Mouse (Mus musculus): ENCODE data around the gene Olfr1306. TPM values are rescaled to one million over a fixed set of nuclear protein-coding genes. Genes with fewer than 3 reads are reported as not detected.

Olfr1306 gene
- not detected for polyA plus RNA-seq (2017; shearing (Covaris generic))

DNA sequence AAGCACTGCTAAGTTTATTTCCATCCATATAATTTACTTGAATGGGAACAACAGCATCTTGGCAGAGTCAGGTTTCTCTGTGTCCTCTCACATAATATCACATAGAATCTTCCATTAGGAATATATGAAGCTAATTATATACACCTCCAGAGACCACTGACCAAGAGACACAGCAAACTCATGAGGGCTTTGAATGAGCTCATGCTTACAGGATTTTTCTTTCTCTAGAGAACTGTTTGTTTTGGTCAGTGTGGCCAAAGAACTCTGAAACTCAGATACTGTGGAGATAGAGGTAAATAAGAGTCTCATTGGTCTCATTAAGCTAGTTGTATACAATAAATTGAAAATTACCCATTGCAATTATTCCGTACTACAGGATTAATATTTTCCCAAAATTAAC lies at the start of gene Olfr1306:
Olfr1306 (minus strand) TSS at position 101 of the 400 bp plus-strand sequence.

DNA sequence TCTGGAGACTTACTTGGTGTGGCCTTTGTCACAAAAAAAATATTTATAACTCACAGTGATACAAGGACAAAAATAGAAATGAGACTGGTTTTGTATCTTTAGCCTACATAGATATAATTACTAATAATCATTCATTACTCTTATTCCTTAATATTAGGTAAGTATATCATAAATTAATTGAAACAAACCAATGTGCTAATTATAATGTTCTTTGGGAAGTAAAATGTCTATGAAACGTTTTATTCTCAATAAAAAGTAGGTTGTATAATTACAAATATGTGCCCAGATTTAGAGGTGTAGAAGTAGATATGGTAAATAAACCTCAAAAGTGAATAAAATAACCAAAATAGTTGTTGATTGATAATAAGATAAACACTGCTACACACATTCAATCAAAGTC lies 48.8 kb upstream of the Olfr1306 start, which contains the start of gene Olfr1308:
Olfr1308 (minus strand) TSS at position 101 of the 400 bp plus-strand sequence.

DNA sequence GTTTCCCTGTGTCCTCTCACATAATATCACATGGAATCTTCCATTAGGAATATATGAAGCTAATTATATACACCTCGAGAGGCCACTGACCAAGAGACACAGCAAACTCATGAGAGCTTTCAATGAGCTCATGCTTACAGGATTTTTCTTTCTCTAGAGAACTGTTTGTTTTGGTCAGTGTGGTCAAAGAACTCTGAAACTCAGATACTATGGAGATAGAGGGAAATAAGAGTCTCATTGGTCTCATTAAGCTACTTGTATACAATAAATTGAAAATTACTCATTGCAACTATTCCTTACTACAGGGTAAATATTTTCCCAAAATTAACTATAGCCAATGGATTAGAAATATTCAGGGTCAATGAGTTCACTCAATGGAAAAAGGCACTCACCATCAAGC lies 33.3 kb upstream of the Olfr1306 start, which contains the start of gene Olfr1307:
Olfr1307 (minus strand) TSS at position 101 of the 400 bp plus-strand sequence.

DNA sequence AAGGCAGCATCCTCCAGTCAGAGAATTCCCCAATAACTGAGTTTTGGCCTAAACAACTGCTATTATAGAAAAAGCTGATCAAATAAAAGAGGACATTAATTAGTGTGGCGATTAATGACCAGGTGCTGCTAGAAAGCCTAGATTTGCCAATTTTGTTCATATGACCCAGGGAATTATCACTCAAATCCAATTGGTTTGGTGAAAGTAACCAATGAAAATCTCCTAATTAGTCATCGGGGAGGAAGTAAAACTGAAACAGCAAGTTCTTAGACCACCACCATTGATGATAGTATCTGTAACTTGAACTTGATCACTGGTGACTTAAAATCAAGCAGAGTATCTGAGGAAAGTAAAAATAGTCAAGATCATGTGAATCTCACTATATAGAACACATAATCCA lies 39.0 kb downstream of the Olfr1306 start, which contains the start of gene Olfr1305:
Olfr1305 (minus strand) TSS at position 101 of the 400 bp plus-strand sequence.

Other genes starting within 250 kb of the Olfr1306 start
- not detected for gene Olfr1301, start 165.3 kb downstream of the Olfr1306 start, polyA plus RNA-seq (2017; shearing (Covaris generic))
- gene Olfr1302, start 138.8 kb downstream of the Olfr1306 start, polyA plus RNA-seq (2017; shearing (Covaris generic)): not detected
- gene Olfr1303, start 95.9 kb downstream of the Olfr1306 start, polyA plus RNA-seq (2017; shearing (Covaris generic)): not detected
- not detected for gene Olfr1305, start 39.1 kb downstream of the Olfr1306 start, polyA plus RNA-seq (2017; shearing (Covaris generic))
- 0.06 TPM for gene Olfr1307, start 33.2 kb upstream of the Olfr1306 start, polyA plus RNA-seq (2017; shearing (Covaris generic))
- gene Olfr1308, start 48.7 kb upstream of the Olfr1306 start, polyA plus RNA-seq (2017; shearing (Covaris generic)): not detected
- gene Olfr1309, start 74.0 kb upstream of the Olfr1306 start, polyA plus RNA-seq (2017; shearing (Covaris generic)): not detected
- not detected for gene Olfr1310, start 96.4 kb upstream of the Olfr1306 start, polyA plus RNA-seq (2017; shearing (Covaris generic))
- not detected for gene Olfr1311, start 108.1 kb upstream of the Olfr1306 start, polyA plus RNA-seq (2017; shearing (Covaris generic))
- gene Olfr1312, start 134.0 kb upstream of the Olfr1306 start, polyA plus RNA-seq (2017; shearing (Covaris generic)): 0.06 TPM
- not detected for gene Olfr1313, start 161.6 kb upstream of the Olfr1306 start, polyA plus RNA-seq (2017; shearing (Covaris generic))
- gene Olfr1314, start 180.5 kb upstream of the Olfr1306 start, polyA plus RNA-seq (2017; shearing (Covaris generic)): not detected
- not detected for gene Olfr1315-ps1, start 199.2 kb upstream of the Olfr1306 start, polyA plus RNA-seq (2017; shearing (Covaris generic))
- gene Olfr1316, start 218.7 kb upstream of the Olfr1306 start, polyA plus RNA-seq (2017; shearing (Covaris generic)): not detected
- gene Olfr1317, start 224.1 kb upstream of the Olfr1306 start, polyA plus RNA-seq (2017; shearing (Covaris generic)): not detected
- gene Olfr1318, start 237.9 kb upstream of the Olfr1306 start, polyA plus RNA-seq (2017; shearing (Covaris generic)): not detected

Measured in CD4-positive, CD25-positive, alpha-beta regulatory T cell, adult 9 weeks (primary cell).